Mouse (Mus musculus) midbrain, embryonic 14.5 days (tissue): ENCODE measurements around the gene Prodh2. TPM values are rescaled to one million over a fixed set of nuclear protein-coding genes. Genes with fewer than 3 reads are reported as not detected.
"Not testable (repeated sequence)": the region's sequence is repeated elsewhere in the genome, so short reads cannot be mapped to it uniquely, and the experiment has no call there.

ENCODE experiments used
- ATAC-seq: fragments of 200-750 bp; cut with Nextera tagmentation; 2 replicates; pipeline ENCODE4 v1.8.0; 2017; ENCODE audit warnings: moderate number of reproducible peaks, moderate library complexity; ENCODE audit not compliant: low FRiP score, low TSS enrichment
- DNase-seq: peaks from one replicate; pipeline ENCODE4 v3.0.0-alpha.2; 2015
- H3K27ac ChIP-seq: fragments of 300-500 bp; sonication (generic); replicated peaks from 2 replicates; pipeline ENCODE4 v1.5.1; 2014; ENCODE audit warnings: mild to moderate bottlenecking, low read depth, low read length, moderate library complexity
- H3K27me3 ChIP-seq: fragments of 300-500 bp; sonication (generic); 2 replicates; pipeline ENCODE4 v1.6.1; 2014; ENCODE audit warnings: low read length, control low read depth, mixed read lengths; ENCODE audit not compliant: control insufficient read depth, insufficient read depth
- H3K36me3 ChIP-seq: fragments of 300-500 bp; sonication (generic); 2 replicates; pipeline ENCODE4 v1.6.1; 2014; ENCODE audit warnings: low read length, control low read depth; ENCODE audit not compliant: control insufficient read depth, insufficient read depth
- H3K4me1 ChIP-seq: fragments of 300-500 bp; sonication (generic); 2 replicates; pipeline ENCODE4 v1.6.1; 2014; ENCODE audit warnings: mild to moderate bottlenecking, antibody characterized with exemption, low read length, control low read depth; ENCODE audit not compliant: control insufficient read depth, insufficient read depth
- H3K4me2 ChIP-seq: fragments of 300-500 bp; sonication (generic); 2 replicates; pipeline ENCODE4 v1.6.1; 2014; ENCODE audit warnings: mild to moderate bottlenecking, low read length, moderate library complexity
- H3K4me3 ChIP-seq: fragments of 300-500 bp; sonication (generic); replicated peaks from 2 replicates; pipeline ENCODE4 v1.5.1; 2014; ENCODE audit warnings: low read depth, low read length
- H3K9ac ChIP-seq: fragments of 300-500 bp; sonication (generic); replicated peaks from 2 replicates; pipeline ENCODE4 v1.6.1; 2014; ENCODE audit warnings: mild to moderate bottlenecking, low read length, moderate library complexity
- H3K9me3 ChIP-seq: fragments of 300-500 bp; sonication (generic); 2 replicates; pipeline ENCODE4 v1.6.1; 2016; ENCODE audit warnings: low read length, control low read depth, mixed read lengths; ENCODE audit not compliant: control insufficient read depth
- WGBS: fragments of 180-500 bp; shearing (Covaris S2); extraction: QIAGEN DNeasy Blood & Tissue Kit; methylation state at CpG from one replicate; pipeline ENCODE4 v1.1.7; 2014; 5-methylcytosine and 5-hydroxymethylcytosine counted together
- polyA plus RNA-seq: library from polyadenylated mRNA; unstranded; fragments of >200 nt; fragmentation: Nextera tagmentation; extraction: Ambion mirVana; gene quantifications from 2 replicates; pipeline ENCODE4 v1.2.1, GENCODE M21; 2014

Prodh2 gene
- polyA plus RNA-seq, 1 experiment from 2014 or later = not detected

DNA sequence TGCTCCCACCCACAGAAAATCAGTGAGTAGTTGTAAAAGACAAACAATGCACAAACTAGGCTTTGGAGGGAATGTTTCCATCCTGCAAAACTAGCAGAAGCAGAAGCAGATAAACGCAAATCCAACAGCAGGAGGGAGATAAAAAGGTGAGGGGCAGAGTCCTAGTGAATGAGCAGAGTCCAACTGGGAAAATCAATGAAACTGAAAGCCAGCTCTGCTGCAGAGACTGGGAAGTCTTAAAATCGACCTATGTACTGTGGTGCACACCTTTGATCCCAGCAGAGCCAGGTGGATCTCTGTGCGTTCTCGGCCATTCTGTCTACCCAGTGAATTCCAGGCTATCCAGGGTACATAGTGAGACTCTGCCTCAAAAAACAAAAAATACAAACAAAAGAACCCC lies 18.4 kb upstream of the Prodh2 start:
- no peak overlapping the region for H3K9ac ChIP-seq
- H3K27me3 ChIP-seq = no peaks in the 10 kb centered on the region
- H3K4me2 ChIP-seq = no peak overlapping the region
- 0 out of 2 replicates have a peak, but pooled peaks cover 3% of the 10 kb centered on the region for H3K4me1 ChIP-seq
- 69% methylated on average over 4 of the region's 4 CpGs for WGBS
- no peaks in the 10 kb centered on the region for H3K36me3 ChIP-seq
- no peak overlapping the region for H3K4me3 ChIP-seq
- no peaks in the 10 kb centered on the region for H3K9me3 ChIP-seq
- ATAC-seq (no peak), DNase-seq (no peak)
- no peak overlapping the region for H3K27ac ChIP-seq

DNA sequence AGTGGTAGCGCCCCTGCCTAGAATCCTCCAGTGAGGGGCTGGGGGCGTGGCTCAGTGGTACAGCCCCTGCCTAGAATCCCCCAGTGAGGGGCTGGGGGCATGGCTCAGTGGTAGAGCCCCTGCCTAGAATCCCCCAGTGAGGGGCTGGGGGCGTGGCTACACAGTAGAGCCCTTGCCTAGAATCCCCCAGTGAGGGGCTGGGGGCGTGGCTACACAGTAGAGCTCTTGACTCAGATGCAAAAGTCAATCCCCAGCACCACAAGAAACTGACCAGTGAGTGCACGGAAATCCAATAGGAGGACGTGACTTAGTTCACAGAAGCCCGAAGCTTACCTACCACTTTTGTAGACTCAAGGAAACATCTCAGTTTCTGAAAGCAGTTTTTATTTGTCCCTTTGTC lies 17.3 kb upstream of the Prodh2 start:
- not testable (repeated sequence) for H3K4me2 ChIP-seq
- WGBS = 87% methylated on average over 6 of the region's 7 CpGs

DNA sequence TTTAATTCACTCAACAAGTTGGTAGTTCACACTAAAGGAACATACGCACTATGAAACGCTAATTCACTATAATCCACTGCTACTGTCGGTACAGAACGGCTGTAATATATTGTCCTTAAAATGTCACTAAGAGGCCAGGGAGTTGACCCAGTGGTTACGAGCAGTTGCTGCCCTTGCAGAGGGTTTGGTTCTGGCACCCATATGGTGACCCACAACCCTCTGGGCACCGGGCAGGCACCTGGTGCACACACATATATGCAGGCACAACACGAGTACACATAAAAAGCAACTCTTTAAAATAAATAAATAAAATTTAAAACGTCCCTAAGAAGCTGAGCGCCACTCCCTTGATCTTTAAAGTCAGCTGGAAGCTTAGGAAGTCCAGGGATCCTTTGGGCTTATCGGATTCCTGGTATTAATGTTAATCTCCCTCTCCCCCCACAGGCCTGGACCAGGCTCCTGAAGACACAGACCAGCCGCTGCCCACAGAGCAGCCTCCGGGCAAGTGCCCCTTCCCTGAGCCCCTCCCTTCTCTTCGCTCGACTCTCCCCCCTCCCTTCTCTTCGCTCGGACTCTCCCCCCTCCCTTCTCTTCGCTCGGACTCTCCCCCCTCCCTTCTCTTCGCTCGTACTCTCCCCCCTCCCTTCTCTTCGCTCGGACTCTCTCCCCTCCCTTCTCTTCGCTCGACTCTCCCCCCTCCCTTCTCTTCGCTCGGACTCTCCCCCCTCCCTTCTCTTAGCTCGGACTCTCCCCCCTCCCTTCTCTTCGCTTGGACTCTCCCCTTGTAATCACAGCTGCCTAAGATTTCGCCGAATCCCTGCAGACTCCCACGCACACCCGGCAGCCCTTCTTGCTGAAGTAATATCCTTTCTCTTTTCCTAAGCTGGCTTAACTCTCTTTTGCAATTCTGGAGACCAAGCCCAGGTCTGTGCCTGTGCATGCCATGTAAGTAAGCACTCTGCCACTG lies 15.7 kb upstream of the Prodh2 start:
- WGBS = 7% methylated on average over 32 of the region's 32 CpGs
- ATAC-seq = no peak
- Histone ChIP-seq H3K4me1 (0 out of 2 replicates have a peak, but pooled peaks cover 3% of the 10 kb centered on the region), H3K9me3 (no peaks in the 10 kb centered on the region), H3K27me3 (no peaks in the 10 kb centered on the region), H3K4me2 (peak overlapping the region; percentile 56), H3K4me3 (peak overlapping the region; percentile 31), H3K9ac (peak overlapping the region; percentile 36), H3K27ac (peak overlapping the region; percentile 70; the same call in 1 of the 2 replicates), H3K36me3 (no peaks in the 10 kb centered on the region)
- DNase-seq = peak; percentile 77

More for the DNA sequence above, 17.3 kb upstream of the Prodh2 start:
- not testable (repeated sequence) for ATAC-seq, H3K9me3 ChIP-seq, DNase-seq, H3K4me1 ChIP-seq, H3K4me3 ChIP-seq, H3K27ac ChIP-seq, H3K36me3 ChIP-seq, H3K27me3 ChIP-seq, H3K9ac ChIP-seq

DNA sequence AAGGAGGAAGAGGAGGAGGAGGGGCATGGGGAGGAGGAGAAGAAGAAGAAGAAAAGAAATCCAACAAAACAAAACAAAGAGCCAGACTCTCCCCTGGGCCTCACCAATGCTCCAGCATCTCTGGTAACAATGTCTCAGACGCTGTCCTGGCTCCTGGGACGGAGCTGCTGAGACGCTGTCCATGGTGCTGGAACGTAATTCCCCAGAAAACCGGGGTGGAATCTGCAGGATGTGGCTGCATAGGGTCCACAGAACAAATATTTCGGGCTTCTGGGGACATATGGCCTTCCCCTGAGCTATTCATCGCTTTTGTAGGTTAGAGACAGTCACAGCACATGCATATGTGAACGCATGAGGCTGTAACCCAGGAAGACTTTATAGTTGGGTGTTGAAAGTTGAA lies 9.2 kb upstream of the Prodh2 start:
- no peak overlapping the region for H3K9ac ChIP-seq
- no peaks in the 10 kb centered on the region for H3K36me3 ChIP-seq
- H3K27me3 ChIP-seq = no peaks in the 10 kb centered on the region
- H3K9me3 ChIP-seq = no peaks in the 10 kb centered on the region
- DNase-seq = peak; percentile 36
- no peaks in the 10 kb centered on the region for H3K4me1 ChIP-seq
- no peak for ATAC-seq
- H3K27ac ChIP-seq = no peak overlapping the region
- WGBS = 18% methylated on average over 8 of the region's 8 CpGs
- no peak overlapping the region for H3K4me2 ChIP-seq
- H3K4me3 ChIP-seq = no peak overlapping the region

DNA sequence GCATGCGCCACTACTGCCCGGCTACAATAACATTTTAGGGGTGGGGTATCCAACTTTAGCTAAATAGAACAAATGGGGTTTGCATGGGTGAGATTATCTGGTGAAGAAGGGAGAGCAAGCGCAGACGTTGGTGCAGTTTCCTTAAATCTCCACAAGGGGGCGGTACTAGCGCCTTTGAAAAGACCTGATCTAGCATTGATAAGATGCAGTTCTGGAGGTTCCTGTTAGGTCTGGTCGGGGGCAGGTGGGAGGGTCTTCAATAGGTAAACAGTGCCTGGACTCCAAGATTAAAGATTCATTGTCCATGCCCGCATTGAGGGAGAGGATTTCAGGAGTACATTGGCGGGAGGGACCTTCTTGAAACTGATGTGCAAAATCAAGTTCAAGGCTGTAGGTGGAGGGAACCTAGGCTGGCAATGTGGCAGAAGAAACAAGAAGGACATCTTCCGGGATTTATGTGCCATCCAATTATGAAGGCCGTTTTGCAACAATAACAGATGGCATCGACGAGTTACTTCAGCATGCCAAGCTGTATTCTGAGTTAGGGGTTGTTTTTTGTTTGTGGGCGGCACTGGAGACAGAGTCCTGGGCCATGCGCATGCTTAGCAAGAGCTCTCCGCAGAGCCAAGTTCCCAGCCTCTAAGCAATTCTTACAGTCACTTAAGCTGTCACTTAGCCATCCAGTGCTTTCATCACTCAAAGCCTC lies 3.0 kb upstream of the Prodh2 start:
- H3K9me3 ChIP-seq = no peaks in the 10 kb centered on the region
- no peaks in the 10 kb centered on the region for H3K4me1 ChIP-seq
- H3K4me3 ChIP-seq = no peak overlapping the region
- no peak overlapping the region for H3K9ac ChIP-seq
- ATAC-seq (no peak), DNase-seq (peak; percentile 80)
- H3K36me3 ChIP-seq = no peaks in the 10 kb centered on the region
- H3K4me2 ChIP-seq = no peak overlapping the region
- H3K27ac ChIP-seq = no peak overlapping the region
- WGBS = 30% methylated on average over 16 of the region's 16 CpGs
- no peaks in the 10 kb centered on the region for H3K27me3 ChIP-seq

DNA sequence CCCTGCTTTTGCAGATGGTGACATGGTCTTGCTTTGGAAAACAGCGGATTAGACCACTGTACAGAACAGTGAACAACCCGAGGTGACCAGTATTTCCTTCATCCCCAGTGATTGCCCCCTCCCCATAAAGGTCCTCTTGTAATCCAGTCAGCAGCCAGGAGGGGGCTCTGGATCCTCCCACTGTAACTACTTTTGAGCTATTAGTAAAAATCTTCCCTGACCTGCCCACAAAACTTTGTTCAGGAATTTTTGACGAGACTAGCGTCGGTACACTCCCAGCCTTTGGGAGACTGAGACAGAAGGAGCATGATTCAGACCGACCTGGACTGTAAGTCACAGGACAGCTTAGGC lies 2.5 kb upstream of the Prodh2 start:
- no peaks in the 10 kb centered on the region for H3K27me3 ChIP-seq
- no peaks in the 10 kb centered on the region for H3K4me1 ChIP-seq
- H3K9me3 ChIP-seq = no peaks in the 10 kb centered on the region
- no peak overlapping the region for H3K4me3 ChIP-seq
- H3K27ac ChIP-seq = no peak overlapping the region
- ATAC-seq (no peak), DNase-seq (peak; percentile 17)
- 15% methylated on average over 6 of the region's 6 CpGs for WGBS
- H3K36me3 ChIP-seq = no peaks in the 10 kb centered on the region
- no peak overlapping the region for H3K9ac ChIP-seq
- no peak overlapping the region for H3K4me2 ChIP-seq

DNA sequence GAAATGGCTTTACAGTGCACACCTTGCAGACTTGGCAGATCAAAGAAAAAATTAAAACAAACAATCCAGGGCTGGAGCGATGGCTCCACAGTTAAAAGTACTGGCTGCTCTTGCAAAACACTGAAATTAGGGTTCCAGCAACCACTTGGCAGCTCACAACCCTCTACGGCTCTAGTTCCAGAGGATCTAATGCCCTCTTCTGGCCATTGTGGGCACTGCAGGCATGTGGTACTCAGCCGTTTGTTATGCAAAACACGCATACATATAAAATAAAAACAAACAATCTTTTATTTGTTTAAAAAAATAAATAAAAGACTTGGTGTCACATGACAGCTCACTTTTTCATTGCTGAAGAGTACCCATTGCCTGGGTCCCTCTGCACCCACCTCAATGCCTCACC lies 657 bp upstream of the Prodh2 start:
- no peak for ATAC-seq
- no peak overlapping the region for H3K9ac ChIP-seq
- WGBS = 17% methylated on average over 4 of the region's 4 CpGs
- no peaks in the 10 kb centered on the region for H3K9me3 ChIP-seq
- H3K27ac ChIP-seq = no peak overlapping the region
- H3K4me3 ChIP-seq = no peak overlapping the region
- H3K4me2 ChIP-seq = no peak overlapping the region
- DNase-seq = peak; percentile 86
- H3K27me3 ChIP-seq = no peaks in the 10 kb centered on the region
- H3K4me1 ChIP-seq = no peaks in the 10 kb centered on the region
- H3K36me3 ChIP-seq = no peaks in the 10 kb centered on the region

DNA sequence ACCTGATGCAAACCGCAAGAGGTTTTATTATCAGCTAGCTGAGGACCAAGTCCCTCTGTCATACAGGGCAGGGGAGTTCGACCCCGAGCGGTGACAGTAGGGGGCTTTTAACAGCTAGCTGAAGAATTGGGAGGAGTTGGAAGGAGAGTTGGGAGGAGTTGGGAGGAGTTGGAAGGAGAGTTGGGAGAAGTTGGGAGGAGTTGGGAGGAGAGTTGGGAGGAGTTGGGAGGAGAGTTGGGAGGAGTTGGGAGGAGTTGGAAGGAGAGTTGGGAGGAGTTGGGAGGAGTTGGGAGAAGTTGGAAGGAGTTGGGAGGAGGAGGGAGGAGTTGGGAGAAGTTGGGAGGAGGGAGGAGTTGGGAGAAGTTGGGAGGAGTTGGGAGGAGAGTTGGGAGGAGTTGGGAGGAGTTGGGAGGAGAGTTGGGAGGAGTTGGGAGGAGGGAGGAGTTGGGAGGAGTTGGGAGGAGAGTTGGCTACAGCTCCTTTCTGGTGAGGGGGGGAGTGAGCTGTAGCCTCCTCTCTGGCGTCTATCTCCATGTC lies 2.2 kb downstream of the Prodh2 start:
- not testable (repeated sequence) for H3K4me1 ChIP-seq, H3K4me3 ChIP-seq, H3K36me3 ChIP-seq, DNase-seq, H3K9me3 ChIP-seq, ATAC-seq, H3K27me3 ChIP-seq, H3K27ac ChIP-seq, H3K9ac ChIP-seq, H3K4me2 ChIP-seq
- 64% methylated on average over 5 of the region's 5 CpGs for WGBS
